Mouse (Mus musculus) kidney, embryonic 16.5 days (tissue): Measurements from ENCODE around the gene Pea15a. TPM values are rescaled to one million over a fixed set of nuclear protein-coding genes. Genes with fewer than 3 reads are reported as not detected.

Experiments used
- ATAC-seq: fragments of 200-750 bp; cut with Nextera tagmentation; 2 replicates; pipeline ENCODE4 v1.8.0; 2017; ENCODE audit warnings: moderate TSS enrichment; ENCODE audit not compliant: low FRiP score, low TSS enrichment
- H3K27ac ChIP-seq: fragments of 300-500 bp; sonication (generic); 2 replicates; pipeline ENCODE4 v1.5.1; 2014; ENCODE audit warnings: low read length
- H3K27me3 ChIP-seq: fragments of 300-500 bp; sonication (generic); 2 replicates; pipeline ENCODE4 v1.6.1; 2014; ENCODE audit warnings: low read length, control low read depth, mixed read lengths; ENCODE audit not compliant: insufficient read depth
- H3K36me3 ChIP-seq: fragments of 300-500 bp; sonication (generic); 2 replicates; pipeline ENCODE4 v1.6.1; 2014; ENCODE audit warnings: low read length, control low read depth, mixed read lengths; ENCODE audit not compliant: insufficient read depth
- H3K4me1 ChIP-seq: fragments of 300-500 bp; sonication (generic); 2 replicates; pipeline ENCODE4 v1.6.1; 2014; ENCODE audit warnings: low read length, control low read depth, mixed read lengths; ENCODE audit not compliant: insufficient read depth
- H3K4me2 ChIP-seq: fragments of 300-500 bp; sonication (generic); replicated peaks from 2 replicates; pipeline ENCODE4 v1.6.1; 2014; ENCODE audit warnings: low read depth, low read length
- H3K4me3 ChIP-seq: fragments of 300-500 bp; sonication (generic); 2 replicates; pipeline ENCODE4 v1.5.1; 2014; ENCODE audit warnings: mild to moderate bottlenecking, low read length
- H3K9ac ChIP-seq: fragments of 300-500 bp; sonication (generic); replicated peaks from 2 replicates; pipeline ENCODE4 v1.6.1; 2014; ENCODE audit warnings: low read length
- H3K9me3 ChIP-seq: fragments of 300-500 bp; sonication (generic); 2 replicates; pipeline ENCODE4 v1.6.1; 2016; ENCODE audit warnings: low read length, control low read depth
- WGBS: fragments of 180-500 bp; shearing (Covaris S2); extraction: QIAGEN DNeasy Blood & Tissue Kit; methylation state at CpG from one replicate; pipeline ENCODE4 v1.1.7; 2014; 5-methylcytosine and 5-hydroxymethylcytosine counted together
- polyA plus RNA-seq: library from polyadenylated mRNA; unstranded; fragments of >200 nt; fragmentation: Nextera tagmentation; extraction: Ambion mirVana; gene quantifications from 2 replicates; pipeline ENCODE4 v1.2.1, GENCODE M21; 2015

Pea15a gene
- polyA plus RNA-seq, 1 experiment from 2014 or later: 129 TPM

- H3K36me3 ChIP-seq: peaks cover 4% of the 10 kb centered on the region; the same call in 1 of the 2 replicates
- peak overlapping the region; percentile 90 for H3K27ac ChIP-seq
- H3K4me3 ChIP-seq: peak overlapping the region; percentile 82
- H3K27me3 ChIP-seq: no peaks in the 10 kb centered on the region
- peak overlapping the region; percentile 89 for H3K9ac ChIP-seq
- H3K4me2 ChIP-seq: peak overlapping the region; percentile 88
- WGBS: 8% methylated on average over 3 of the region's 3 CpGs
- H3K9me3 ChIP-seq: no peaks in the 10 kb centered on the region
- H3K4me1 ChIP-seq: peaks cover 64% of the 10 kb centered on the region
- no peak for ATAC-seq
Observed at GRCm38 (mm10) chr1:172205741-172206087, 890 bp downstream of the Pea15a start.

- H3K4me2 ChIP-seq: peak overlapping the region; percentile 88
- H3K9me3 ChIP-seq: no peaks in the 10 kb centered on the region
- no peaks in the 10 kb centered on the region for H3K27me3 ChIP-seq
- H3K9ac ChIP-seq: peak overlapping the region; percentile 89
- WGBS: 41% methylated on average over 15 of the region's 15 CpGs
- ATAC-seq: no peak
- H3K36me3 ChIP-seq: peaks cover 7% of the 10 kb centered on the region
- H3K4me1 ChIP-seq: peaks cover 64% of the 10 kb centered on the region
- H3K27ac ChIP-seq: peak overlapping the region; percentile 89
- peak overlapping the region; percentile 82 for H3K4me3 ChIP-seq
Observed at GRCm38 (mm10) chr1:172204814-172205740, 1.5 kb downstream of the Pea15a start.

- H3K9ac ChIP-seq: peak overlapping the region; percentile 51
- H3K4me3 ChIP-seq: peak overlapping the region; percentile 18
- H3K9me3 ChIP-seq: no peaks in the 10 kb centered on the region
- WGBS: 20% methylated on average over 9 of the region's 9 CpGs
- ATAC-seq: no peak
- H3K4me2 ChIP-seq: peak overlapping the region; percentile 88
- H3K4me1 ChIP-seq: peaks cover 64% of the 10 kb centered on the region
- peaks cover 15% of the 10 kb centered on the region for H3K36me3 ChIP-seq
- peak overlapping the region; percentile 89 for H3K27ac ChIP-seq
- no peaks in the 10 kb centered on the region for H3K27me3 ChIP-seq
Observed at GRCm38 (mm10) chr1:172204033-172204813, 2.4 kb downstream of the Pea15a start.

DNA sequence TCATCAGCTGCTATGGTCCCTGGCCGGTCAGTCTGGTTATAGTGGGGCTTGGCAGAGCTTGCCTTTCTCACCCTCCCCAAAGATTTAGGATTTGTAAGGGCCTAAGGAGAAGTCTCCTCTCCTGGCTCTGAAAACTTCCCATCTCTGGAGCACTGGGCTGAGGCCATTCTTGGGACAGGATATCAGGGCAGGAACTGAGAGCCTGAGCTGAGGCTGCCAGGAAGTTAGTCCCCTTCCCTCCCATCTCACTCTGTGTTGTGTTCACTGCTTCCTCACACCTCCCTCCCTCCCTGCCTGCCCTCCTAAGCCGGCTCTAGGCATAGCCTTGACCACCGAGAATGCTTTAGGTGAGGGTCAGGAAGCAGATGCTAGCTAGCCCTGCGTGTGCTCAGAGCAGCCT lies 3.0 kb downstream of the Pea15a start:
- peaks cover 64% of the 10 kb centered on the region for H3K4me1 ChIP-seq
- WGBS: 9% methylated on average over 4 of the region's 4 CpGs
- no peaks in the 10 kb centered on the region for H3K27me3 ChIP-seq
- H3K36me3 ChIP-seq: peaks cover 18% of the 10 kb centered on the region
- no peaks in the 10 kb centered on the region for H3K9me3 ChIP-seq
- H3K9ac ChIP-seq: peak overlapping the region; percentile 37
- peak overlapping the region; percentile 89 for H3K27ac ChIP-seq
- no peak overlapping the region for H3K4me3 ChIP-seq
- peak; percentile 13; the same call in 1 of the 2 replicates for ATAC-seq
- H3K4me2 ChIP-seq: peak overlapping the region; percentile 88

- Histone ChIP-seq H3K27me3 (no peaks in the 10 kb centered on the region), H3K9me3 (no peaks in the 10 kb centered on the region), H3K4me3 (no peak overlapping the region), H3K9ac (no peak overlapping the region), H3K27ac (peak overlapping the region; percentile 89), H3K4me1 (peaks cover 64% of the 10 kb centered on the region), H3K4me2 (peak overlapping the region; percentile 88), H3K36me3 (peaks cover 22% of the 10 kb centered on the region)
- no peak for ATAC-seq
- WGBS: 30% methylated on average over 2 of the region's 2 CpGs
Observed at GRCm38 (mm10) chr1:172202894-172203522, 3.6 kb downstream of the Pea15a start.

DNA sequence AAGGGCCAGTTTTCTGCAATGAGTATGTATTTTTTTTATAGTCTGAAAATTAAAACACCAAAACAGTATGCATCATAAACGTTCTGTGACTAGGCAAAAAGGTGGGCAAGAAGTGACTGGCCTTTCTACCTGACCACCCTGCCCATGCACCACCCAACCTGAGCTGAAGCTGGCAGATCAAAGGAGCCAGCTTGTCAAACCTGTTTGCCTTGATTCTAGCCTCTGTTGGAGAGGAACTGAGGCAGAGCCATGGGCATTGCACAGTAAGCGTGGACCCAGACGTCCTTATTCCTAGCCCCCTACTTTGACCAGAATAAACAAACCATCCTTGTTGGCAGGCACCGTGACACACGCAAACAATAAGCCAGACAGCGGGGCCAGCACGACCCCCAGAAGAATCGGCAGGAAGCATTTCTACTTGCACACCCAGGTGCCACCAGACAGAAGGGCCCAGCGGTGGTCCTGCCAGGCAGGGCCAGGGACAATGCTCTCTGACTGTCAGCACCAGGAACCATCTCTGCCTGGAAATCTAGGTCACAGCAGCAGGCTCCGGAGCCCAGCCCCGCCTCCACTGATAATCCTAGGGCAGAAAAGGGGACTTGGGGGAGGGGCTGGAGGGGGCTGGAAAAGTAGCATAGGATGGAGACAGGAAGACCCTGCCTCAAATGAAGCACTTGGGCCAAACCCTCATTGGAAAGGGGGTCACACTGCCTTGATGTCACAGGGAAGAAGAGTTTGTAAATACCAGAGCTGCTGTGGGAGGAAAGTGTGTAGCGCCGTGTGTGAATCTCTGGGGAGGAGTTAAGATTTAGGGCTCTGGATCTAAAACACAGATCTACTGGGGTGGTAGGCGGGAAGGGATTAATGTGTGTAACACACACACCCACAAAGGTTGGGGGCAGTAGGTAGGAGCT lies 4.4 kb downstream of the Pea15a start:
- H3K27ac ChIP-seq: peak overlapping the region; percentile 89
- no peak overlapping the region for H3K4me3 ChIP-seq
- H3K4me2 ChIP-seq: peak overlapping the region; percentile 1; the same call in 1 of the 2 replicates
- 31% methylated on average over 14 of the region's 14 CpGs for WGBS
- peaks cover 30% of the 10 kb centered on the region for H3K36me3 ChIP-seq
- H3K9ac ChIP-seq: peak overlapping the region; percentile 5; the same call in 1 of the 2 replicates
- no peaks in the 10 kb centered on the region for H3K9me3 ChIP-seq
- no peaks in the 10 kb centered on the region for H3K27me3 ChIP-seq
- ATAC-seq: no peak
- peaks cover 61% of the 10 kb centered on the region for H3K4me1 ChIP-seq

DNA sequence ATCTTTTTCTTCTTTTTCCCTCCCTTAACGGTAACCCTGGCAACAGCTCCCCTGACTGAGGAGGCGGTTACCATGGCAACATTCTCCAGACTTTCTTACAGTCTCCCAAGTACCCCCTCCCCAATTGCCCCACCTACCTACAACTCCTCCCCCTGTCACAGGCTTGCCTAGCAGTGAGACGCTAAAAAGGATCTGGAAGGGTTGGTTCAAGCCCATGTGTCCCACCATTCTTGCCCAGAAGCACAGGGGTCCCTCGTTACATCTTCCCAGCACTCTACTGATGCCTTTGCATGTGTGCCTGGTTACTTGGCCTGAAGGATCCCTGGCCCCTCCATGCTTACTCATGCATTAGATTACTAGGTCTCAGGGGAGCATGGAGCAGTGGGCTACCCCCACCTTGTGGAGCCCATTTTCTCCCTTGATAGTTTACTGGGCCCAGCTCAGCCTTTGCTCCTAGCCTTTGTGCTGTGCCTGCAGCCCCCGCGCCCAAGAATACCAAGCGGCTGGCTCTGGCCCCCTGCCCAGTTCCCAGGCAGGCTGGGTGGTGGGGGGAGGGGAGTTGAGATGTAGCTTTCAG lies 5.6 kb downstream of the Pea15a start:
- Histone ChIP-seq H3K4me2 (no peak overlapping the region), H3K27me3 (no peaks in the 10 kb centered on the region), H3K9me3 (no peaks in the 10 kb centered on the region), H3K4me3 (no peak overlapping the region), H3K4me1 (peaks cover 50% of the 10 kb centered on the region), H3K9ac (no peak overlapping the region), H3K27ac (peak overlapping the region; percentile 33), H3K36me3 (peaks cover 40% of the 10 kb centered on the region)
- no peak for ATAC-seq
- 54% methylated on average over 7 of the region's 7 CpGs for WGBS

DNA sequence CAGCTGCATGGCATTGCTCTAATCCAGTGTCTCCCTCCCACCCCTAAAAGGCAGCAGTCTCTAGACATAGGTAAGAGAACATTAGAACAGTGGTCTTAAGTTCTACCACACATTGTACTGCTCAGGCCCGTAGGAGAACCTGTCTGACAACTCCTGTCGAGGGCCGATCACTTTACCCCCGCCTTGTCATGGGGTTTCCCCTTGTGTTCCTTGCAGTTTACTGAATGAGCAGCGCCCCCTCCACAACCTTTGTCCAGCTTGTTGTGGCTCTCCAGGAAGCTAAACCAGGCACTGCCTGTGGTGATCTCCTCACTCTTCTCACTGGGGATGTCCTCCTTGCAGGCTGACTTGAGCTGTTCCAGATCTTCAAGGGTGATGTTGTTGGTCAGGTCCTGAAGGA lies 6.4 kb downstream of the Pea15a start:
- ATAC-seq: no peak

More for the DNA sequence above, 6.4 kb downstream of the Pea15a start:
- H3K4me2 ChIP-seq: no peak overlapping the region
- no peaks in the 10 kb centered on the region for H3K27me3 ChIP-seq
- 87% methylated on average over 5 of the region's 5 CpGs for WGBS
- peaks cover 47% of the 10 kb centered on the region for H3K36me3 ChIP-seq
- H3K27ac ChIP-seq: no peak overlapping the region
- H3K4me3 ChIP-seq: no peak overlapping the region
- H3K9me3 ChIP-seq: no peaks in the 10 kb centered on the region
- no peak overlapping the region for H3K9ac ChIP-seq
- H3K4me1 ChIP-seq: peaks cover 42% of the 10 kb centered on the region
